Mouse (Mus musculus) fat pad, adult 2 months (tissue): Measurements from ENCODE around the gene Smarca4.
"Not testable (repeated sequence)": the region's sequence is repeated elsewhere in the genome, so short reads cannot be mapped to it uniquely, and the experiment has no call there.

Source experiments
- DNase-seq: peaks from one replicate; pipeline ENCODE4 v3.0.0-alpha.2; 2011; ENCODE audit warnings: low read depth, low spot score; ENCODE audit errors: extremely low read depth

The Smarca4 gene

DNA sequence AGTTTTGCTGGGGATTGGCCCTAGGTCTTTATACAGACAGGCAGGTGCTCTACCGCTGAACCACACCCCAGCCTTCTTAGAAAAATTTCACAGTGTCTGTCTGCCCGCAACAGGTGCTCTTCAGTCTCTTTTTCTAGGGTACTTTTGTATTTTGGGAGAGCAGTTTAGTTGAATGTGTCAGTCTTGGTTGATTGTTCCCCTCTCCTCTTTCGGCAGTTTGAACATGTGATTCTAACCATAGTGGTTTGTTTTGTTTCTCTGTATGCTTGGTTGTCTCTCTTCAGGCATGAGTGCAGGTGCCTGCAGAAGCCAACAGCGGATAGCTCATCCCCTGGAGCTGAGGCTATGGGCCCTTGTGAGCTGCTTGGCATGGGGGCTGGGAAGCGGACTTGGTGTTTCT lies 36.3 kb downstream of the Smarca4 start:
- DNase-seq = no peak

DNA sequence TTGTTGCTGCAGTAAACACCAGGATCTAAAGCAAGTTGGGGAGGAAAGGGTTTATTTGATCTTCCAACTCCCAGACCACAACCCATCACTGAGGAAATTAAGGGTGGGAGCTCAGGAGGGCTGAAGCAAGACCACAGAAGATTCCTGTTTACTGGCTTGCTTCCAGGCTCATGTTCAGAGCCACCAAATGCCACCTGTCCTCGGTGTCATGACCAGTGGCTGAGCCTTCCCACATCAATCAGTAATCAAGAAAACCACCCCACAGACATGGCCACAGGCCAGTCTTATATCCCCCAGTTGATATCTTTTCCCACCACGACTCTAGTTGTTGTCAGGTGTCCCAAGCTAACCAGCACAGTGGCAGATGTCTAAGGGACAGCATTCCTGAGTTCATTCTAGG lies 37.3 kb downstream of the Smarca4 start:
- no peak for DNase-seq

DNA sequence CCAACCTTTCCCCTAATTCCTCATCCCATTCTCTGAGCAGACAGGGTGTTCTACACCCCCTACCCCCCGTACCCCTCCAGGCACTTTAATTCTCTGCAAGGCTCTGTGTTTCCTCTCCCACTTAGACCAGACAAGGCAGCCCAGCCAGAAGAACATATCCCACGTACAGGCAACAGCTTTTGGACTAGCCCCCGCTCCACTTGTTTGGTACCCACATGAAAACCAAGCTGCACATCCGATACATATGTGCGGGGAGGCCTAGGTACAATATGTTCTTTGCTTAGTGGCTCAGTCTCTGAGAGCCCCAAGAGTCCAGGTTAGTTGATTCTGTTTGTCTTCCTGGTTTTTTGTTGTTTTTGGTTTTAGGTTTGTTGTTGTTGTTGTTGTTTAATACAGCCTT lies 46.1 kb downstream of the Smarca4 start:
- DNase-seq = no peak

DNA sequence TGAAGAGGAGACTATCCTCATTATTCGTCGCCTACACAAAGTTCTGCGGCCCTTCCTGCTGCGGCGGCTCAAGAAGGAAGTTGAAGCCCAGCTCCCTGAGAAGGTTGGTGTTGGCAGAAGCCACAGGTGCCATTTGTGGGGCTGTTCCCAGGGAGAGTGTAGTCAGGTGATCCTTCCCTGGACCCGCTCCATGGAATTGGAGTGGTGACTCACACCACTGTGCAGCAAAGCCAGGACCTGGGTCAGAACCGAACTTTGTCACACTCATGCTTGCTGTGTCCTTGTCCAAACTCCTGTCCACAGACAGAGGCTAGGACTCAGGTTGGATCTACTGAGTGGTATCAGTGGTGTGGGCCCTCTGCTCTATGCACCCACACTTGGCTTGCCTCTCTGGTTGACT lies 53.0 kb downstream of the Smarca4 start:
- DNase-seq = peak; percentile 63

DNA sequence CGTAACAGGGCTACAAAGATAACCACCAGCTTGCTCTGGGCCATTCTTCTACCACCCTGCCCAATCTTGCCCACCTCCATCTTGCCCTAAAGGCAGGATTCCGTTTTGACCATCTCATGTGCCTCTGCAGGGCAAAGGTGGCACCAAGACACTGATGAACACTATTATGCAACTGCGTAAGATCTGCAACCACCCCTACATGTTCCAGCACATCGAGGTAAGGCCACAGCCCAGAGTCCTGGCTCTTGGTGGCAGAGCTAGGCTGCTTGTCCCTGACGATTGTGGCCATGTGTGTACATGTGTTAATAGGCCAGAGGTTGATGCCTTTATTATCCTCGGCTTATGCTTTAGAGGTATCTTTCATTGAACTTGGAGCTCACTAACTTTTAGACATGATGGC lies 54.4 kb downstream of the Smarca4 start:
- peak; percentile 88 for DNase-seq

DNA sequence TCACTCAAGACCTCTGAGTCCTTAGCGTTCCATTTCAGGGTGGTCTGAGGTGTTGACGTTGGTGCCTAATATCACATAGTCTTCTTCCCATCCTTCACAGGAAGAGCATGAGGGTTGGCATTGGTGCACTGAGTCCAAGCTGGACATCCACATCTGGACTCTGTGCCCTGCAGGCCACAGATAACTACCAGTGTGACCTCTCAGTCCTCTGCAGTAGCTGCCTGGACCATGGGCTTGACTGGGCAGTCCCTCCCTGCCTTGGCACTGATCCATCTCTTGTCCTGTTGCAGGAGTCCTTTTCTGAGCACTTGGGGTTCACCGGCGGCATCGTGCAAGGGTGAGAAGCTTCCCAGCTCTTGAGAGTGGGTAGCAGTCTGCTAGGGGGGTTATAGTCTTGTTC lies 55.8 kb downstream of the Smarca4 start:
- DNase-seq = no peak

DNA sequence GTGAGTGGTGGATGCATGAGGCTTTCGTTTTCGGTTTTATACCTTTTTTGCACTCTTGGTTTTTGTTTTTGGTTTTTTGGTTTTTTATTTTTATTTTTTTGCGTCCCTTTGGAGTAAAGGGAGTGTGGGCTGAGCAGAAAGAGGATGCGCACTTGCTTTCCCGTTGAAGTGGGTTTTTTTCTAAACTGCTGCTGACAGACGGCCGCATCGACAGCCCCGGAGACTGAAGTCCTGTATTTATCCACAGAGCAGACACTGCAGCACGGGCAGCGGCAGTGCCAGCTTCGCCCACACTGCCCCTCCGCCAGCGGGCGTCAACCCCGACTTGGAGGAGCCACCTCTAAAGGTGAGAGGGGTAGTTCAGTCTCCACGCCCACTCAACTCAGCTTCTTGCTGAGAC lies 61.7 kb downstream of the Smarca4 start:
- DNase-seq = no peak

DNA sequence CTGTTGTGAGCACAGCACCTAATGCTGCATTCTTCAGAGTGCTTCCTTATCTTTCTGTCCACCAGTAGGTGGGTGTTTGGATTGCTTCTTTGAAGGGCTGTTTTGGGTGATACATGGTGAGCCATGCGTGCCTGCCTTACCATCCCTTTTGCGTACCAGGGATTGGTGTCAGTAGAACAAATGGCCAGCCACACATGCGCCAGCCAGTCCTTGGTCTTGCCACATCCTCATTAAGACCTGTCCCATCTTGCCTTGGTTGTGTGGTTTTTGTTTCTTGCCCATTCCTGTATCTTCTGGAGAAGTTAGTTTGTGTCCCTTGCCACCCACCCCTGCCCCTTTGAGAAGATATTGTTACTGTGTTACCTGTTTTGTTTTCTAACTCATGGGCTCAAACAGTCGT lies 64.5 kb downstream of the Smarca4 start:
- peak; percentile 56 for DNase-seq

DNA sequence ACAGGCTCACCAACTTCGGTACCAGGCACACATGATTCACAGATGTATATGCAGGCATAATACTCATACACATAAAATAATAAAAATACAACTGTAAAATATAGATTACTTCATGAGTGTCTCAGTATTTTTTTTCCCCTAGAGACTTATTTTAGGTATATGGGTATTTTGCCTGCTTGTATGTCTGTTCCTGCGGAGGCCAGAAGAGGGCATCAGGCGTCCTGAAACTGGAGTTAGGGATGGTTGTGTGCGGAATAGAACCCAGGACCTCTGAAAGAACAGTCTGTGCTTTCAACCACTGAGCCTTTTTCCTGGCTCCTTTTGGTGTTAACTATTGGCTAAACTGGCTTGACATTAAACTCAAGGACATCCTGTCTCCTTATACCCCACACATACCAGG lies 66.9 kb downstream of the Smarca4 start:
- no peak for DNase-seq

DNA sequence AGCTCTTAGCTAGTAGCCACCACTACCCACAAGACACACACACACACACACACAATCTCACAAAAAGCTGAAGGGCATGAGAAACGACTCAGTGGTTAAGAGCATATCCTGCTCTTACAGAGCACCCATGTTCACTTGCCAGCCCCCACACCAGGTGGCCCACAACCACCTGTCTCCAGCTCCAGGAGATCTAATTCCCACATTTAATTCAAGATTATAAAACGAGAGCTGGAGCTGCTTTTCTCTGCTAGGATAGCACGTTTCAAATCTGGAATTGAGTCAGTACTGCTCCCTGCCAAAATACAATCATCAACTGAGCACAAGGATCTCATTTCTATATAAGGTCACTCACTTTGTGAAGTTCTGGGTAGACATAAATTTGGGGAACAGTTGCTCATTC lies 67.9 kb downstream of the Smarca4 start:
- no peak for DNase-seq

DNA sequence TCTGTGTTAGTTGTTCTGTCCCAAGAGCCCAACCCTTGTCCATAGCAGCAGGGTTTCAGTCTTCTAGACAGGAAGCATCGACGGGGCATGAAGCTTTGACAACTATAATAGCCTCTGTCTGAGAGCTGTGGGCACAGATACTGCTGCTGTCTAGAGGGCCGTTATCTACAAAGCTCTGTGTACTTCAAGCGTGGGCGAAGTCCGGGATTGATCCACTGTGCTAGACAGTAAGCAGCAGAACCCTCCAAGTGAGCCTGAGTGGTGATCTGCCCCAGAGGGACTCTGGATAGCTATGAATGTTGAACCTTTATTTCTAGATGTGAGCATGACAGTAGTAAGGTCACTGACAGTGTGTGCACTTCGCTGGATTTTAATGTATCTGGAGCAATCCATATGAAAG lies 72.6 kb downstream of the Smarca4 start:
- no peak for DNase-seq

DNA sequence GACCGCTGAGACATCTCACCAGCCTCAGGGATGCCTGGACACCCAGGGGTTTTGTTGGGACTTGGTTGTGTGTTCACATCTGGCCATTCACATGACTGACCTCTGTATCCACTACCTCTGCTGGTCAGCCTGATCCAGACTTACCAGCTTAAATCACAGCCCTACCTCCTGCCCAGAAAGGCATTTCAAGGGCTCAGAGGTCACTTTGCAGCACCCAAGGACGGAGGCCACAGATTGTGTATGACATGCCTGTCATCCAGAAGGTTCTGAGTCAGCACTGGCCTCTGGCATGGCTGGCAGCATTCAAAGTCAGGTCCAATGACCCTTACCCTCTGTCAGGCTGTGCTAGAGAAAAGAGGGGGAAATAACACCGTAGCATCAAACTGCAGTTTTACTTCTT lies 74.1 kb downstream of the Smarca4 start:
- DNase-seq = no peak

DNA sequence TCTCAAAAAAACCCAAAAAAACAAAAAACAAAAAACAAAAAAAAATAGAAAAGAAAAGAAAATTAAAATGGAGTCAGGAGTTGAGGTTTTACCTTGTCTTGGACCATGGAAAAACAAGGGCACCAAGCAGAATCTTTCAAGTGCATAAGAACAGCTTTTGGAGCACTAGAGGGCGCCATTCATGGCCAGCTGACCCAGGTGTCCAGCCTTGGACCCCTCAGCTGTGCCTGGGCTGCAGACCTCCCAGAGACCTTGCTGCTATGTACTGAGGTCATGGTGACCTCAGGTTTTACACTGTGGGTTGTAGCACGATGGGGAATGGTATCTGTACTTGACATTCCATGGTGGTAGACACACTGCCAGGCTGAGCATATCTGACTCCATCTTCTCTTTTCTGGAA lies 75.9 kb downstream of the Smarca4 start:
- DNase-seq = no peak

DNA sequence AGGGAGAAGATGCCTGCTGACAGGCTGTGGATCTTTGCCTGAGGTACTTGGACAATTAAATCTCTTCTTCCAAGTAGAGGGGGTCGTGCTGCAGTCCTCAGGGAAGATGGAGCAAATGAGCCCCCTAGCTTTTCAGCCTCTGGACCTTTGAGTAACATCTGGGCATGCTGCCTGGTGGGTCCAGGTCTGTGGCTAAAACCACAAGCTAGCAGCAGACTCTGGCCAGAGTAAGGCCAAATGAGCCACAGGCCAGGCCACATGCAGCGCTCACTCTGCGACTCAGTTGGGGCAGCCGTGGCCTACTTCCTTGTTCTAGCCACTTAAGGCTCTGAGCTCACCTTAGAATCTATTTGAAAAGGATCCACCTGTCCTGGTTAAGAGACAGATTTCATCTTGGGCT lies 76.5 kb downstream of the Smarca4 start:
- DNase-seq = no peak

DNA sequence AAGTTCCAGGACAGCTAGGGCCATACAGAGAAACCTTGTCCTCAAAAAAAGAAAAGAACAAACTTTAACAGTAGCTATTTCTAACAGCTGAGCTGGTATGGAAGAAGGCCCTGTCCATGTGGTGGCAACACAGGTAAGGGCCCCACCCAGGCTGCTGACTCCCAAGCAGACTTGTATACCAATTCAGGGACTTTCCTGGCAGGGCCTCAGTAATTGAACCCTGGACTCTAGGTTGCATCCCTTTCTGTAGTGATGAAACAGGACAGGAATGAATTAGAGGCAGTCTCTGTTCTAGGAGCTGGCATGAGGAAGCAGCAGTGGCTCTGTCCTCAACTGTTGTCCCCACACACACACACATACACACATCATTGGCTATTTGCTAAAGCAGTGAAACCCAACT lies 78.1 kb downstream of the Smarca4 start:
- no peak for DNase-seq

DNA sequence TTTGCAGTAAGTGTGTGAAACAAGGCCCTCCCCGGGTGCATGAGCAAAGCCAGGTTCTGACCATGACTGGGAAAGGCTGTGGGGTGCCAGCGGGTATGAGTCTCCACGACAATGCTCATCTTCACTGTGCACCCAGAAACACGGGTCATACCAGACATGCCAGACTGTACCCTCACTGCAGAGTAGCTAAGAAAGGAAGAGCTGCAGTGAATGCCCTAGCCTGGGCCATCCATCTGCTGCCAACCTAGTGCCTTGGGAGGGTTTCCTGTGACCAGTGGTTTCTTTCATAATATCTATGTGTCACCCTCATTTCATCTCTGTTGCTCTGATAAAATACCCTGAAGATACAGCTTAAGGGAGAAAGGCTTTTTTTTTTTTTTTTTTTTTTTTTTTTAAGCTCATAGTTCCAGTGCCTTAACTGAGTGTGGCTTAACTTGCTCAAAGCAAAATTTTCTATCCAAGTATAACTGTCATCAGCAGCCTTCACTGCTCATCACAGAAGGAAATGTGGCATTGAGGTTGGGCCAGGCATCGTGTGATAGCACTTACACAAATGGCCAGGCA lies 79.3 kb downstream of the Smarca4 start:
- no peak for DNase-seq

DNA sequence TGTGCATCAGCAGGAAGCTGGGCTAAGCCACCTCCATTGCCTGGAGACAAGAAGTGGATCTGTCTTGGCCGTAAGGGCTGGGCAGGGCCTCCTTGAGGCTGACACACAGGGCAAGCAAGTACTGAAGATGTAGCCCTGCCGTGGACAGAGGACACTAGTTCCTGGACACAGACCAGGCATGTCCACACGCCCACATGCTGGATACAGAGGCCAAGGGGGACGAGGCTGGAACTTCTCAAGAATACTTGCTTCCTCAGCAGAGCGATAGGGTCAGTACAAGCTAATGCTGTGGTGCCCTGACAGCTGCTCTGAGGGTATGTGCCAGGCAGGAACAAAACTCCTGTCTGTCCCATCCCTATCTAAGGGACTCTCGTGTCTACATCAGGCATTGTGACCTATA lies 81.2 kb downstream of the Smarca4 start:
- no peak for DNase-seq

DNA sequence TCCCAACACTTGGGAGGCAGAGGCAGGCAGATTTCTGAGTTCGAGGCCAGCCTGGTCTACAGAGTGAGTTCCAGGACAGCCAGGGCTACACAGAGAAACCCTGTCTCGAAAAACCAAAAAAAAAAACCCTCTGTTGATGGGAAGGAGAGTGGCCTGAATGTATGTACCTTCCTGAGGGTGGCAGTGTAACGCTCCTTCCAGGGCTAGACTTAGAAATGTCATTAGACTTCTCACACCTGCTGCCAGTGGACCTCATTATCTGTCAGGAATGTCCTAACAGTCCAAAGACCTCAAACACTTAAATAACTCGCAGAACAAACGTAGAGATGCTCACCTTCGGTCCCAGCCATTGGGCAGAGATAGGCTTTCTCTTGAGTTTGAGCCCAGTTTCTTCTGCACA lies 83.3 kb downstream of the Smarca4 start:
- not testable (repeated sequence) for DNase-seq

DNA sequence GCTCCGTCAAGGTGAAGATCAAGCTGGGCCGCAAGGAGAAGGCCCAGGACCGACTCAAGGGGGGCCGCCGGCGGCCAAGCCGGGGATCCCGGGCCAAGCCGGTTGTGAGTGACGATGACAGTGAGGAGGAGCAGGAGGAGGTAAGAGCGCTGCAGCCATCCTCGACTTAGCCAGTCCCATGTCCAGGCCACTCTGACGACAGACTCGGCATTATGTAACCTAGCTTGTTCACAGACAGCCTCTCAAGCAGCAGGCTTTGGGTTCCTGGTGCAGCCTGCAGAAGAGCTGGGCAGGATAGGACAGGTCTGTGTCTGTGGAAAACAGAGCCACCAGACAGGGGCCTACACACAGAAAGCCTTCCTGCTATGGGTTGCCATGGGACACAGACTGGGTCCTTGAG lies 85.1 kb downstream of the Smarca4 start:
- DNase-seq = no peak

DNA sequence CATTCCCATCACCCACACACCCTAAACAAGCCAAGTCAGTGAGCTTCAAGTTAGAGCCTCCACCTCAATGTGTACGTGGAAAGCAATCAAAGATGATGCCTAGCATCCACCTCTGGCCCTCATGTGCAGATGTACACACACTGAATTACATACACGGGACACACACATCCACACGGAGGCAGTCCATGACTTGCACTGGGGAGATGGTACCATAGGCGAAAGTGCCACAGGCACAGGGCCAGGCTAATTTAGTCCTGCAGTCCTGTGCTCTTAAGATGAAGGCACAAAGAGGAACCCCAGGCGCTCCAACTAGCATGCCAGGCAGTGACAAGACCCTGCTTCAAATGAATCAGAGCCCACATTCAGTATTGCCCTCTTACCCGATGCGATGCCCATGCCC lies 87.5 kb downstream of the Smarca4 start:
- no peak for DNase-seq

DNA sequence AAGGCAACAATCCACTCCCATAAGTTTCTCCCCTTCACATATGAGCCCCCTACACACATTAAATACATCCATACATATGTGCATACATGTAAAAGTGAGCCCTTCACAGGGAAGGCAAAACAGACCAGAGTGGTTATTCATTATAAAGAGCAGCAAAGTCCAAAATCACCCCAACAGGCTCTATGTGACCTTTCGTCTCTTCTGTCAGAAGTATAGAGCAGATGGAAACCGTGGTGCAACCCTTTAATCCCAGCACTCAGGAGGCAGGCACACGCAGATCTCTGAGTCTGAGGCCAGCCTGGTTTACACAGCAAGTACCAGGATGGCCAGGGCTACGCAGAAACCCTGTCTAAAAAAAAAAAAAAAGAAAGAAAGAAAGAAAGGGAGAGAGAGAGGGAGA lies 90.1 kb downstream of the Smarca4 start:
- DNase-seq = no peak

DNA sequence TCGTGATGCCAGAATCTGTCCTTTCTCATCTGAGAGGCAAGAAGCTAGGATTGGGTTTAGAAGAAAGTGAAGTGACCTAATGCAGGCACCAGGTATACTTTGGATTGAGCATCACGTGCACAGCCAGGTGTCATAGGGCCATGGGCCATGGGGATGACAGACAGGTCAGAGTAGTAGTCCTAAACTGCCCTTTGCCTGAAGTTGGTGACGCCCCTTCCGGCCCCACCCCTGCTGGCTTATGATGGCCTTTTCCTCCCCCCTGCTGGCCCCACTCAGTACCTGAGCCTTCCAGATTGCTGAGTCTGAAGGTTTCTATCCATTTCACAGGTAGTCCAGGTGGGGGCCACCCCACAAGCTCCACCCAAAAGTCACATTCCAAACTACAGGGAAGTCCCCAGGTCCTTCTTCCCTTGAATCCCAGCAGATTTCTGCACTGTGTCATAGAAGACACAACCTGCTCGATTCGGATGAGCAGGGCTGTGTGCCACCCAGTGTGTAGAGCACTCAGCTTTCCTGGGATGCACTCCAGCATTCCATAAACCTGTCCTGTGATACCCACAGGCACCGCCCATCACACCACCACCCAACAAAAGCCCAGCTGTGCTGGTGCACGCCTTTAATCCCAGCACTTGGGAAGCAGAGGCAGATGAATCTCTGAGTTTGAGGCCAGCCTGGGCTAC lies 90.8 kb downstream of the Smarca4 start:
- no peak for DNase-seq

DNA sequence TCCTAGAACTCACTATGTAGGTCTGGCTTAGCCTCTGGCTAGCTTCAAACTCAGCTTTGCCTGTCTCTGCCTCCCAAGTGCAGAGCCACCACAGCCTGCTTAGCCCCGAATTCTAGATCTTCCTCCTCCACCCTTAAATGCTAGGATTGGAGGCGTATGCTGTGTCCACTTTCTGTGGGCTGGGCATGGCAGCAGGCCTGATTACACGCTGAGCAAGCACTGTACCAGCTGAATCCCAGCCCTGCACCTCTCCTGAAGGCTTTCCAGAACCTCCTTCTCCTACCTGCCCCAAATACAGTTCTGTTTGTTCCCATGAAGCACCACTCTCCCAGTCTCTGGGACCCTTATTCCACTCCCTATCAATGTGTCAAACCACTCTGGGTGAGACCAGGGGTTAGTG lies 93.4 kb downstream of the Smarca4 start:
- no peak for DNase-seq
